Mouse (Mus musculus) MEL (cell line): ENCODE data around the gene Gnao1. TPM values are rescaled to one million over a fixed set of nuclear protein-coding genes. Genes with fewer than 3 reads are reported as not detected.

ENCODE experiments used
- DNase-seq: peaks from one replicate; pipeline ENCODE4 v3.0.0; 2011; ENCODE audit warnings: low read depth, low spot score
- H3K27ac ChIP-seq: 2 replicates; pipeline ENCODE4 v1.5.1; 2012; ENCODE audit warnings: low read depth, mild to moderate bottlenecking, control low read depth, low read length, moderate library complexity; ENCODE audit not compliant: control insufficient read depth
- H3K27me3 ChIP-seq, 2 experiments: fragments of 150-350 bp in 1 of 2; sonication (generic) in 1 of 2; 2 replicates each; pipeline ENCODE4 v1.6.1; 2012; ENCODE audit warnings: low read length in 2 of 2, mild to moderate bottlenecking in 2 of 2, improper control_type of control experiment in 1 of 2, moderate library complexity in 1 of 2; ENCODE audit not compliant: insufficient read depth in 2 of 2, control insufficient read depth in 1 of 2
- H3K36me3 ChIP-seq, 2 experiments: 2 replicates each; pipeline ENCODE4 v1.6.1; 2012 to 2014; ENCODE audit warnings: low read length in 2 of 2, improper control_type of control experiment in 1 of 2, inconsistent platforms in 1 of 2, mild to moderate bottlenecking in 1 of 2; ENCODE audit not compliant: insufficient read depth in 2 of 2, control insufficient read depth in 1 of 2
- H3K4me1 ChIP-seq, 2 experiments: fragments of 150-350 bp in 1 of 2; sonication (generic) in 1 of 2; 2 replicates each; pipeline ENCODE4 v1.6.1; 2012; ENCODE audit warnings: low read length in 2 of 2, improper control_type of control experiment in 1 of 2, mild to moderate bottlenecking in 1 of 2; ENCODE audit not compliant: insufficient read depth in 2 of 2, control insufficient read depth in 1 of 2
- H3K4me3 ChIP-seq, 2 experiments: fragments of 150-350 bp in 1 of 2; sonication (generic) in 1 of 2; 2 replicates each; pipeline ENCODE4 v1.5.1; 2012; ENCODE audit warnings: low read depth in 2 of 2, low read length in 2 of 2, mild to moderate bottlenecking in 2 of 2, moderate library complexity in 2 of 2, control low read depth in 1 of 2, improper control_type of control experiment in 1 of 2; ENCODE audit not compliant: control insufficient read depth in 1 of 2, insufficient read depth in 1 of 2
- H3K79me2 ChIP-seq: 2 replicates; pipeline ENCODE4 v1.6.1; 2012; ENCODE audit warnings: mild to moderate bottlenecking, low read length, moderate library complexity; ENCODE audit not compliant: control insufficient read depth, poor library complexity, insufficient read depth
- H3K9ac ChIP-seq: 2 replicates; pipeline ENCODE4 v1.6.1; 2012; ENCODE audit warnings: low read depth, mild to moderate bottlenecking, control low read depth, low read length, moderate library complexity; ENCODE audit not compliant: control insufficient read depth, poor library complexity, severe bottlenecking
- H3K9me3 ChIP-seq: fragments of 150-350 bp; sonication (generic); replicated peaks from 2 replicates; pipeline ENCODE4 v1.6.1; 2012; ENCODE audit warnings: mild to moderate bottlenecking, low read length, improper control_type of control experiment, moderate library complexity; ENCODE audit not compliant: insufficient read depth
- BHLHE40 ChIP-seq: IDR thresholded peaks from 2 replicates; pipeline ENCODE4 v1.6.1; 2012; ENCODE audit warnings: low read depth, mild to moderate bottlenecking, inconsistent platforms, low read length, improper control_type of control experiment, borderline replicate concordance
- CHD2 ChIP-seq: IDR thresholded peaks from 2 replicates; pipeline ENCODE4 v1.6.1; 2011; ENCODE audit warnings: low read length, improper control_type of control experiment
- ELF1 ChIP-seq: IDR thresholded peaks from 2 replicates; pipeline ENCODE4 v1.6.1; 2014; ENCODE audit warnings: low read depth, mild to moderate bottlenecking, inconsistent platforms, low read length, improper control_type of control experiment, moderate library complexity
- ETS1 ChIP-seq: IDR thresholded peaks from 2 replicates; pipeline ENCODE4 v1.6.1; 2012; ENCODE audit warnings: low read depth, mild to moderate bottlenecking, inconsistent platforms, low read length, improper control_type of control experiment, moderate library complexity
- HCFC1 ChIP-seq: IDR thresholded peaks from 2 replicates; pipeline ENCODE4 v1.6.1; 2012; ENCODE audit warnings: low read depth, mild to moderate bottlenecking, inconsistent platforms, low read length, improper control_type of control experiment, moderate library complexity
- JUND ChIP-seq: IDR thresholded peaks from 2 replicates; pipeline ENCODE4 v1.6.1; 2011; ENCODE audit warnings: low read depth, mild to moderate bottlenecking, improper control_type of control experiment, low read length
- KAT2A ChIP-seq: conservative IDR thresholded peaks from 2 replicates; pipeline ENCODE4 v1.6.1; 2012; ENCODE audit warnings: low read depth, low read length, improper control_type of control experiment, inconsistent platforms
- MAX ChIP-seq: IDR thresholded peaks from 2 replicates; pipeline ENCODE4 v1.6.1; 2011; ENCODE audit warnings: low read length, improper control_type of control experiment
- MAZ ChIP-seq: IDR thresholded peaks from 2 replicates; pipeline ENCODE4 v1.6.1; 2012; ENCODE audit warnings: low read depth, mild to moderate bottlenecking, inconsistent platforms, low read length, improper control_type of control experiment
- MYB ChIP-seq: IDR thresholded peaks from 2 replicates; pipeline ENCODE4 v1.6.1; 2011; ENCODE audit warnings: mild to moderate bottlenecking, low read depth, low read length, improper control_type of control experiment
- MYC ChIP-seq: IDR thresholded peaks from 2 replicates; pipeline ENCODE4 v1.6.1; 2011; ENCODE audit warnings: low read depth, mild to moderate bottlenecking, low read length, improper control_type of control experiment, moderate library complexity
- NRF1 ChIP-seq: IDR thresholded peaks from 2 replicates; pipeline ENCODE4 v1.6.1; 2014; ENCODE audit warnings: low read depth, mild to moderate bottlenecking, inconsistent platforms, low read length, improper control_type of control experiment, moderate library complexity; ENCODE audit not compliant: poor library complexity, insufficient read depth, severe bottlenecking
- POLR2A ChIP-seq, 2 experiments: IDR thresholded peaks; 2 replicates each; pipeline ENCODE4 v1.6.1; 2011 to 2012; ENCODE audit warnings: low read length in 2 of 2, mild to moderate bottlenecking in 2 of 2, control low read depth in 1 of 2, improper control_type of control experiment in 1 of 2, low read depth in 1 of 2, moderate library complexity in 1 of 2; ENCODE audit not compliant: control insufficient read depth in 1 of 2, insufficient read depth in 1 of 2, poor library complexity in 1 of 2
- POLR2AphosphoS5 ChIP-seq: IDR thresholded peaks from 2 replicates; pipeline ENCODE4 v1.6.1; 2012; ENCODE audit warnings: low read depth, borderline replicate concordance, mild to moderate bottlenecking, inconsistent platforms, low read length, moderate library complexity, mixed read lengths
- RAD21 ChIP-seq: IDR thresholded peaks from 2 replicates; pipeline ENCODE4 v1.6.1; 2011; ENCODE audit warnings: mild to moderate bottlenecking, low read depth, low read length, improper control_type of control experiment
- SIN3A ChIP-seq: IDR thresholded peaks from 2 replicates; pipeline ENCODE4 v1.6.1; 2012; ENCODE audit warnings: low read length, improper control_type of control experiment, inconsistent platforms
- TAL1 ChIP-seq: IDR thresholded peaks from 2 replicates; pipeline ENCODE4 v1.6.1; 2012; ENCODE audit warnings: mild to moderate bottlenecking, inconsistent platforms, low read length, moderate library complexity, mixed read lengths
- TCF12 ChIP-seq: IDR thresholded peaks from 2 replicates; pipeline ENCODE4 v1.6.1; 2014; ENCODE audit warnings: low read depth, mild to moderate bottlenecking, inconsistent platforms, low read length, improper control_type of control experiment, moderate library complexity
- USF1 ChIP-seq: IDR thresholded peaks from 2 replicates; pipeline ENCODE4 v1.6.1; 2014; ENCODE audit warnings: low read depth, mild to moderate bottlenecking, inconsistent platforms, low read length, improper control_type of control experiment, moderate library complexity
- USF2 ChIP-seq, 2 experiments: IDR thresholded peaks; 2 replicates each; pipeline ENCODE4 v1.6.1; 2011 to 2012; ENCODE audit warnings: improper control_type of control experiment in 2 of 2, low read length in 2 of 2, borderline replicate concordance in 1 of 2, inconsistent platforms in 1 of 2, low read depth in 1 of 2, mild to moderate bottlenecking in 1 of 2; ENCODE audit not compliant: insufficient read depth in 1 of 2
- ZKSCAN1 ChIP-seq: IDR thresholded peaks from 2 replicates; pipeline ENCODE4 v1.6.1; 2012; ENCODE audit warnings: low read depth, mild to moderate bottlenecking, inconsistent platforms, low read length, improper control_type of control experiment, moderate library complexity
- ZMIZ1 ChIP-seq: IDR thresholded peaks from 2 replicates; pipeline ENCODE4 v1.6.1; 2012; ENCODE audit warnings: low read depth, mild to moderate bottlenecking, inconsistent platforms, low read length, improper control_type of control experiment, moderate library complexity
- ZNF384 ChIP-seq: IDR thresholded peaks from 2 replicates; pipeline ENCODE4 v1.6.1; 2012; ENCODE audit warnings: low read depth, mild to moderate bottlenecking, inconsistent platforms, low read length, improper control_type of control experiment
- polyA plus RNA-seq, 2 experiments: library from polyadenylated mRNA; stranded (reverse) in 1 of 2; unstranded in 1 of 2; fragments of >175 nt in 1 of 2; fragments of >200 nt in 1 of 2; gene quantifications; 2 replicates each; pipeline versions ENCODE4 v1.2.1 to v1.2.4; 2012; ENCODE audit warnings: low replicate concordance in 2 of 2, low read depth in 1 of 2; ENCODE audit not compliant: insufficient read length in 2 of 2, insufficient read depth in 1 of 2, missing spikeins in 1 of 2
- total RNA-seq: library from RNA; depleted of rRNA; stranded (reverse); fragments of 300-350 nt; gene quantifications from 2 replicates; pipeline ENCODE4 v1.2.3, GENCODE M21; 2012; rRNA removed

Gene Gnao1
- total RNA-seq (not detected in 2 replicates), polyA plus RNA-seq (under 1 TPM in 1 of 2 experiments, not detected in 1; 0.03 TPM)

- no peak for DNase-seq
- TF ChIP-seq POLR2AphosphoS5 (no peak), POLR2A (IDR thresholded peaks at IDR 0.05; ENCODE audit: control insufficient read depth in 1 of 2, insufficient read depth in 1 of 2, low read depth in 1 of 2, low read length in 2 of 2, poor library complexity in 1 of 2) (no peak), ETS1 (no peak), USF1 (no peak), USF2 (IDR thresholded peaks at IDR 0.05; ENCODE audit: borderline replicate concordance in 1 of 2, insufficient read depth in 1 of 2, low read depth in 1 of 2, low read length in 2 of 2) (no peak), RAD21 (no peak), ZKSCAN1 (no peak), ZNF384 (no peak), ELF1 (no peak), KAT2A (no peak), MYB (no peak), CHD2 (no peak)
- H3K9ac ChIP-seq: no peak within 1 kb of the TSS
- H3K9me3 ChIP-seq: no peaks in the 10 kb centered on the region
- H3K4me3 ChIP-seq: no peak within 1 kb of the TSS
- no peaks in the 10 kb centered on the region for H3K4me1 ChIP-seq
- H3K27me3 ChIP-seq: no peaks in the 10 kb centered on the region
- H3K79me2 ChIP-seq: no peaks in the 10 kb centered on the region
- H3K36me3 ChIP-seq: no peaks in the 10 kb centered on the region
- no peak within 1 kb of the TSS for H3K27ac ChIP-seq
Measured at GRCm38 (mm10) chr8:93809686-93810027, at the start of gene Gnao1. TSS of gene Gnao1 (plus strand) at chr8:93809966.

- TF ChIP-seq USF2 (IDR thresholded peaks at IDR 0.05; ENCODE audit: borderline replicate concordance in 1 of 2, insufficient read depth in 1 of 2, low read depth in 1 of 2, low read length in 2 of 2): no peak
- TF ChIP-seq TAL1: no peak
- TF ChIP-seq ETS1: no peak
- no peak for TF ChIP-seq MYC
- TF ChIP-seq HCFC1: no peak
- no peak for TF ChIP-seq MAX
- no peak for TF ChIP-seq SIN3A
- no peak for TF ChIP-seq TCF12
- no peak for TF ChIP-seq NRF1
- no peak for TF ChIP-seq ZMIZ1
- TF ChIP-seq ELF1: no peak
- no peak for TF ChIP-seq MAZ
- TF ChIP-seq JUND: no peak
- no peak for TF ChIP-seq RAD21
- TF ChIP-seq BHLHE40: no peak
- TF ChIP-seq, all 39 proteins: peak for 0
- Histone ChIP-seq H3K4me3 (no peak overlapping the region), H3K27ac (no peak overlapping the region), H3K9ac (no peak overlapping the region), H3K36me3 (no peaks in the 10 kb centered on the region), H3K4me1 (no peaks in the 10 kb centered on the region), H3K27me3 (no peaks in the 10 kb centered on the region), H3K9me3 (no peaks in the 10 kb centered on the region), H3K79me2 (no peaks in the 10 kb centered on the region)
- no peak for DNase-seq
Measured at GRCm38 (mm10) chr8:93777605-93778004, 32.2 kb upstream of the Gnao1 start.
